Mouse (Mus musculus) mesoderm, embryonic 11.5 days (tissue): ENCODE results near the gene Trim8.
A peak's percentile ranks its signal among the peaks of the same experiment; 100 is the strongest.

Source experiments
- DNase-seq: peaks from one replicate; pipeline ENCODE4 v3.0.0-alpha.2; 2012; ENCODE audit warnings: low read depth, low spot score

Trim8 gene

DNA sequence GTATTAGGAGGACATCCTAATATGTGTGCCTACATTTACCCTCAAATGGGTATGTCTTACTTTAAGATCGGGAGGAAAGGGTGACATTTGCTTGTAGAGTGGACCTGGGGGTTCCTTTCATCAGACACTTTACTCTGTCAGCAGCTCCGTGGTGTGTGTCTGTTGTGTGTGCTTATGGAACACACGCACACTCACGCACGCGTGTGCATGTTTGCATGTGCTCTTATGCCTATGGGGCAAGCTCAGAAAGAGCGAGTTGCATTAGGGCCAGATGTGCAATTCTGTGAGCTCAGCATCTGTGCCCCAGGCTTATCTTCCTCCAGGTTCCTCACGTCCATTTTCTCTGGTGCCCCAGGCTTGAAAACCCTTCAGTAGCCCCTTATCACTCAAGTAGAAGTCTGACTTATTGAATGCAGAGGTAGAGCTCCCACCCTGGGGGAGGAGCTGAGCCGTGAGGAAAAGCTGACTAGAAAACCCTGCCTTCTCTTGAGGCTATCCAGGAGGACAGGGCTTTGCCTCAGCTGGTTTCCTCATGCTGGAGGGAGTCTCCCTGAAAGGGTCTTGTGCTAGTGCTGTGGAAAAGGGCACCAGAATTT lies 3.4 kb downstream of the Trim8 start:
- no peak for DNase-seq

GRCm38 (mm10) chr19:46505646-46506371 lies 4.3 kb downstream of the Trim8 start:
- no peak for DNase-seq

DNA sequence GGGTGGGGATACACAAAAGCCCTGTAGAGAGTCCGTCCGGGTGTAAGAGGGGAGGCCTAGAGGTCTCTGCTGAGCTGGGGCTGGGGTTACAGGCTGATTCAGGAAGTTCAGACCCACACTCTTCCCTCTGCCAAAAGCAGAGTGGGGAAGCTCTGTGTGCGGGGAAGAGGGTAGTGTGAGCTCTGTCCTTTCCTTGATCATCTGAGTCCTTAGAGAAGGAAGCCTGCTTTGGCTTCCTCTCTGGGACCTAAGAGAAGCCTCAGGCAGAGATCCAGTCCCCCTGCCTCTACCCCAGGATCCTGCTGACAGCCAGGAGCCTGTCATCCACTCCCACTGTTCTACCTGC lies 4.8 kb downstream of the Trim8 start:
- DNase-seq: no peak

GRCm38 (mm10) chr19:46507181-46507581 lies 5.7 kb downstream of the Trim8 start:
- no peak for DNase-seq

GRCm38 (mm10) chr19:46507806-46508205 lies 6.3 kb downstream of the Trim8 start:
- DNase-seq: no peak

- no peak for DNase-seq
Observed at GRCm38 (mm10) chr19:46508738-46509137, 7.2 kb downstream of the Trim8 start.

- DNase-seq: no peak
Observed at GRCm38 (mm10) chr19:46509202-46509601, 7.7 kb downstream of the Trim8 start.

DNA sequence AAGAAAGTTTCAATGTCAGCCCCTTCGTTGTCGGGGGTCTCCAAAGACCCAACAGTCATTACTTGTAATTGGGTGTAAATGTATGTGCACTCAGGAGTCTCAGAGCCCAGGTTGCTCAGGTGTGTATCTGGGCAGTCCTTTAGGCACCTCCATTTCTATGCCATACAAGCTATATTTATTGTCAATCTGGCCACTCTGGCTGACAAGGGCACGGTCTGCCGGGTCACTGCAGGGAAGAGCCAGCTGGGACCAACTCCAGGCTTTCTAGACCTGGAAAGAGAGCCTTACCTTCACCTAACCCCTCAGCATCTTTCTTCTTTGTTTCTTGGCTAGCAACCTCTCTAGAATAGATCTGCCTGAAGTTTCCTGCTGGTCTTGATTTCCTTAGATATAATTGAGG lies 8.2 kb downstream of the Trim8 start:
- DNase-seq: no peak

- no peak for DNase-seq
Observed at GRCm38 (mm10) chr19:46510401-46510800, 8.9 kb downstream of the Trim8 start.

DNA sequence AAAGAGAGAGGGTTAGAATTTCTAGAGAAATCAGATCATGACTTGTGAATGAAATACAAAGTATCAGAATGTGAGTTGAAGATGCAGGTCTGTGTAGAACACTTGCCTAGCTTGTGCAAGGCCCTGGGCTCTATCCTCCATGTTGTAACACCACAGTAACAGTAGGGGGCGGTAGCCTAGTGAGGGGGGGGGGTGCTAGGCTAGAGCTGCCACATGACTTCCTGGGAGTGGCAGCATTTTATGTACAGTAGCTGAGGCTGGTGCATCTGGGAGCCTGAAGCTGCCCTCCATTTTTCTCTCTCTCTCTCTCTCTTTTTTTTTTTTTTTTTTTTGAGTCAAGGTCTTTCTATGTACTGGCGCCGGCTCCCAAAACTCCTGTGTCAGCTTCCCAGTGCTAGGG lies 9.3 kb downstream of the Trim8 start:
- no peak for DNase-seq

DNA sequence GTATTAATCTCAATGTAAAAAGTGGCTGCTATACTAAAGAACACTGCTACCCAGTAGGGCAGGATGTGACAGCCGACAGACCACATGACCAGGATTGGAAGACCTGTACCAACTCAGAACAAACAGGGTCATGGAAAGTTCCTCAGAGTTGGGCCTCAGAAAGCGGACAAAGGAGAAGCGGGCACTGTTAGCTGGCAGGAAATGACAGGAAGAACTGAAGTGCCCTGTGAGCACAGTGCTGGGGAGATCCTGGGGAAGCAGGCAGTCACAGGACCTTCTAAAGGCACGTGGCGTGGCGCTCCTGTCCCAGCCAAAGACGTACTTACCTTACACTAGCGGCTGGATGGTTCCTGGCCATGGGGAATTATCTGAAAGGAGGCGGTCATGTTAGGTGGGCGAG lies 9.8 kb downstream of the Trim8 start:
- DNase-seq: no peak

DNA sequence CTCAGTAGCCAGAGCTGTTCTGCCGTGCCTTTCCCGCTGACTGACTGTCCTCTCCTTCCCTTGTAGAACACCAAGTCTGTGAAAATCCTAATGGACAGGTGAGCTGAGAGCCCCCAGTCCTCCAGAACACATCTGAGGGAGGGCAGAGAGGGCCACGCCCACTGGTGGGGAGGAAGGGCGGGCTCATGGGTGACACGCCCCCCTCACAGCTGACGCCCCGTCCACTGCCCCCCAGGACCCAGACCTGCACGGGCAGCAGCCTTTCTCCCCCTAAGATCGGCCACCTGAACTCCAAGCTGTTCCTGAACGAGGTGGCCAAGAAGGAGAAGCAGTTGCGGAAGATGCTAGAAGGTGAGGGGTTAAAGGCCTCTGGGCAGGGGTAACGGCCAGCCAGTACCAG lies 12.9 kb downstream of the Trim8 start:
- no peak for DNase-seq

- DNase-seq: no peak
Observed at GRCm38 (mm10) chr19:46515287-46515821, 13.9 kb downstream of the Trim8 start.

GRCm38 (mm10) chr19:46516667-46517528 lies 15.4 kb downstream of the Trim8 start:
- no peak for DNase-seq

GRCm38 (mm10) chr19:46517529-46518351 lies 16.2 kb downstream of the Trim8 start:
- DNase-seq: no peak

DNA sequence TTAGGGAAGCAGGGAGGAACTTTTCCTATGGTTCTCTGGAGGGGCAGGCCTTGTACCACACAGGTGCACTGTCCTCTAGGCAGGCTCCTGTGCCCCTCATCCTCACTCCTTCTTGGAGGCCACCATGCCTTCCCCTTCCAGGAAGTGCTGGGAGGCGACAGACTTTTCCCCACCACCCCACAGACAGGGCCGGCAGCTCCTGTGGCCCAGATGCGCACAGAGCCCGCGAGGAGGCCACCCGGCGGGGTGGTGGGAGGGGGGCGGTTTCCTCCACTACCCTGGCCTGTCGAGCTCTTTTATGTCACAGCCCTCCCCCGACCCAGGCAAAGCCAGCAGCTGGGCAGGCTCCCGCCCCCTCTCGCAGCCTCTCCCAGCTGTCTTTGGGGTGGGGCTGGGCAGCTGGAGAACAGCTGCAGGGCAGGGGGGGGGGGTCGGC lies 16.9 kb downstream of the Trim8 start:
- DNase-seq: peak; percentile 74

DNA sequence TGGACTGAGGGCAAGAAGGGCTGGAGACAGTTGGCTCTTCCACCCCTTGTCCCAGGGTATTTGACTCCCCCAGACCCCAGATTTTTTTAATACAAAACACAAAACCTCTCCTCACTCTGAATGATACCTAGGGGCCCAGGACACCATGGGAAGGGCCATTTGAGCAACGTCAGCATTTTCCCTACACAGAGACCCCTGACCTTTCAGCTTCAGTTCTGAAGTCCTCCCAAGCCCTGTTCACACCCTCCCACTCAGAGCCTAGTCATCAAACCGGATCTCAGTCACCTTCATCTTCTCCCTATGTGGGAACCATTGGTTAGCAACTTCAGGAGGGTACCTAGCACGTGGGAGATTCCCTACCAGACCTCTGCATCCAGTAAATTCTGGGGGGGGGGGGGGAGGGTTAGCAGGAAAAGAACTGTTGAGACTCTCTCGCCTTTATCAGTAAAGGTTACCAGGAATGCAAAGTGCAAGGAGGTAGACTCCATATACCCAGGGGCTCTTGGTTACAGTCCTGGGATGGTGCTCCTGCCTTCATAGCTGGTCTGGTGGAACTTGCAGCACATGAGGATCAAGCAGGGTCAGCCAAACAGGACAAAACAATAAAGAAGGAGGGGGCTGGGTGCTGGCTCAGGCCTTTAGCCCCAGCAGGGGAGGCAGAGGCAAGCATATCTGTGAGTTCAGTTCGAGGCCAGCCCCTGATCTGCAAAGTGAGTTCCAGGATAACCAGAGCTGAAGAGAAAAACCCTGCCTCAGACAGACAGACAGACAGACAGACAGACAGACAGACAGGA lies 17.5 kb downstream of the Trim8 start:
- no peak for DNase-seq

- no peak for DNase-seq
Observed at GRCm38 (mm10) chr19:46521698-46522097, 20.2 kb downstream of the Trim8 start.

- DNase-seq: no peak
Observed at GRCm38 (mm10) chr19:46522433-46523044, 21.0 kb downstream of the Trim8 start.

DNA sequence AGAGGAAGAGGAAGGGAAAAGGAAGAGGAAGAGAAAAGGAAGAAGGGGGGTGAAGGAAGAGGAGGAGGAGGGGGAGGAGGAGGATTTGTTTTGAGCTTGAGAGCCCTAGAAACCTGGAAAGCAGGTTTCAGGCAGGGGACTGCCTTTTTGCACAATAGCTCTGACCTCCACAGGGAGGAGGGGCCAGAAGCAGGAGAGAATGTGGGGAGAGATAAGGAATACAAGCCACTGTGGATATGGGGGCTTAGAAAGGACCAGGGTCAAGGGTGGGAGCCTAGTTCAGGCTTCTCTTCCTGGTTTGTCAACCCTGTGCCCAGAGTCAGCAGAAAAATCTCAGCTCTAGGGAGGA lies 21.6 kb downstream of the Trim8 start:
- DNase-seq: no peak
